Mouse (Mus musculus): ENCODE results near the gene Atad3a. TPM values are rescaled to one million over a fixed set of nuclear protein-coding genes. Genes with fewer than 3 reads are reported as not detected.

The Atad3a gene
- polyA plus RNA-seq, 1 experiment: 59.9 TPM

DNA sequence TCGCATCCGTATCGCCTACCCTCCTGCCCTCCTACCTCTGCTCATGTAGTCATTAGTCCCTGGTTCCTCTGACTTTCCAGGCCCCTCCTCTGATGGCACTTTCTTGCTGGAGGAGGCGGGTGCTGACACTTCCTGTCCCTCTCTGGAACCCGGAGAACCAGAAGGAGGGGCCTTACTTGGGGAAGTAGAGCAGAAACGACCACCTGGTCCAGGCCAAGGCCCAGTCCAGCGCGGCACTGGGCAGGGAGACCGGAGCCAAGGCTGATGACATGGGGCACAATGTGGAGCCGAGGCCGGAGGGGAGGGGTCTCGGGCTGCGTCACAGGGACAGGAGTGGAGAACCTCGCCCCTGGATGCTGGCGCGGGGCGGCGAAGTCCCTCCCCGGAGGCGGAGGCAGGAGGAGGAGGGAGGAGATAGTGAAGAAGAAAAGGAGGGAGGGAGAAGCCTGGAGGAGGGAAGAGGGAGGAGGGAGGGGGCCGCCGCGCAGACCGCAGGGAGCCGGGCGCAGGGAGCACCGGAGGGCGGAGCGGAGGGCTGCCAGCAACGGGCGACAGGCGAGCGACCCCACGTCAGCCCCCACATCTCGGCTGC, 26.4 kb downstream of the Atad3a start, which contains the start of gene Tmem240:
Gene Tmem240 (plus strand): TSS at position 451 of the 592 bp plus-strand sequence.
- Histone ChIP-seq H3K27me3 (ENCODE audit: control insufficient read depth, insufficient read depth, low read length) (no peaks in the 10 kb centered on the region), H3K4me1 (ENCODE audit: control insufficient read depth, insufficient read depth, insufficient read length) (peaks cover 4% of the 10 kb centered on the region; the same call in 1 of the 2 replicates), H3K36me3 (ENCODE audit: control insufficient read depth, insufficient read depth, low read length) (peaks cover under 1% of the 10 kb centered on the region; the same call in 1 of the 2 replicates), H3K4me3 (ENCODE audit: extremely low read depth, insufficient read depth, insufficient read length) (peak within 1 kb of the TSS; percentile 65), H3K27ac (ENCODE audit: insufficient read depth, low read length) (peak within 1 kb of the TSS; percentile 72)
- 1% methylated on average over 33 of the region's 35 CpGs for WGBS
- DNase-seq (ENCODE audit: low read depth in 1 of 2, low spot score in 2 of 2): peak; percentile 26 to 61
- no peak; the same call in 1 of the 2 replicates for TF ChIP-seq POLR2A (IDR thresholded peaks at IDR 0.05; ENCODE audit: low read depth, low read length)
- TF ChIP-seq CTCF (IDR thresholded peaks at IDR 0.05; ENCODE audit: extremely low read depth, insufficient read depth, insufficient read length, insufficient replicate concordance): no peak

DNA sequence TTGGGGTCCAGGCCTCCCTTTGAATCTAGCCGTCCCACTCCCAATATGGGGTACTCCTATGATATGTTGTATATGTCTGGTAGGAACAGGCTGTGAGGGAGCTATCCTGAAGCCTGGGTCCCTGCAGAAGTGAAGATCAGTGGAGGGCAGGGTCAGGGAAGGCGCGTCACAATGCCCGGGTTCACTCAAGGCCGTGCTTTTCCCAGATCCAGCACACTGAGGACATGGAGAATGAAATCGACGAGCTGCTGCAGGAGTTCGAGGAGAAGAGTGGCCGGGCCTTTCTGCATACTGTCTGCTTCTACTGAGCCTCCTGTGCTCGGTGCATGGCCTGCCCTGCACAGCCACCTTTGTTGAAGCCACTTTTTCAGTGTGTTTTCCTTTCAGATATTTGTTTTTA, 27.6 kb downstream of the Atad3a start:
- no peaks in the 10 kb centered on the region for H3K36me3 ChIP-seq (ENCODE audit: control insufficient read depth, insufficient read depth, low read length)
- H3K27ac ChIP-seq (ENCODE audit: insufficient read depth, low read length): no peak overlapping the region
- DNase-seq (ENCODE audit: low read depth in 1 of 2, low spot score in 2 of 2): no peak
- no peak for TF ChIP-seq CTCF (IDR thresholded peaks at IDR 0.05; ENCODE audit: extremely low read depth, insufficient read depth, insufficient read length, insufficient replicate concordance)
- TF ChIP-seq POLR2A (IDR thresholded peaks at IDR 0.05; ENCODE audit: low read depth, low read length): no peak
- 91% methylated on average over 10 of the region's 10 CpGs for WGBS
- peaks cover 4% of the 10 kb centered on the region; the same call in 1 of the 2 replicates for H3K4me1 ChIP-seq (ENCODE audit: control insufficient read depth, insufficient read depth, insufficient read length)
- H3K27me3 ChIP-seq (ENCODE audit: control insufficient read depth, insufficient read depth, low read length): no peaks in the 10 kb centered on the region
- no peak overlapping the region for H3K4me3 ChIP-seq (ENCODE audit: extremely low read depth, insufficient read depth, insufficient read length)

DNA sequence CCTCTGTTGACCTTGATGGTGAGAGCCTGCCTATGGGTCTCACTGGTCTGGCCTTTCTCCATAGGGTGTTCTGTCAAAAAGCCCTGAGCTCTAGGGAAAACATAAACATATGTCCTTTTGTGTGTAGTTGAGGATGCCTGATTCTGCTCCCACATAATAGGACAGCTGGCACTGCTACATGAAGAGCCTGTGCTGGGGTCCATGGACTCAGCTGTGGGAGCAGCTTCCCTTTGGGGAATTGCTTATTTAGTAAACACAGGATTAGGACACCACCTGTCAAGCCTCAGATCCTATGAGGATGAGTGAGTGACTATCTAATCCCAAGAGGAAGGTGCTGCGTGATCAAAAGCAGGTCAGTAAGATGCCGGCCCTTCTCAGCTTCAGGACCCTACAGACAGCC, 32.9 kb downstream of the Atad3a start:
- Histone ChIP-seq H3K36me3 (ENCODE audit: control insufficient read depth, insufficient read depth, low read length) (no peaks in the 10 kb centered on the region), H3K27ac (ENCODE audit: insufficient read depth, low read length) (no peak overlapping the region), H3K27me3 (ENCODE audit: control insufficient read depth, insufficient read depth, low read length) (no peaks in the 10 kb centered on the region), H3K4me3 (ENCODE audit: extremely low read depth, insufficient read depth, insufficient read length) (no peak overlapping the region), H3K4me1 (ENCODE audit: control insufficient read depth, insufficient read depth, insufficient read length) (no peaks in the 10 kb centered on the region)
- no peak for TF ChIP-seq POLR2A (IDR thresholded peaks at IDR 0.05; ENCODE audit: low read depth, low read length)
- no peak for DNase-seq (ENCODE audit: low read depth in 1 of 2, low spot score in 2 of 2)
- WGBS: 90% methylated on average over 2 of the region's 2 CpGs

DNA sequence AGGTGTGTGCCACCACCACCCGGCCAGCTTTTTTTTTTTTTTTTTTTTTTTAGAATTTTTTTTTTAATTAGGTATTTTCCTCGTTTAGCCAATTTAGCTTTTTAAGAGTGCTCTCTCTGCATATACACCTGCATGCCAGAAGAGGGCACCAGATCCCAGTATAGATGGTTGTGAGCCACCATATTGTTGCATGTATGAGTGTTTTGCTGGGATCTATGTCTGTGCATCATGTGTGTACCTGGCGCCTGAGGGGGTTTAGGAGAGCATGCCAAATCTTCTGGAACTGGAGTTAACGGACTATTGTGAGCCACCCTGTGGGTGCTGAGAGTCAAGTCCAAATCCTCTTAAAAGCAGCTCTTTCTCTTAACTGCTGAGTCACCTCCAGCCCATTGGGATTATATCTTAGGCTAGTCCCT, 39.2 kb downstream of the Atad3a start:
- TF ChIP-seq CTCF (IDR thresholded peaks at IDR 0.05; ENCODE audit: extremely low read depth, insufficient read depth, insufficient read length, insufficient replicate concordance) (peak; percentile 30; the same call in 1 of the 2 replicates), POLR2A (IDR thresholded peaks at IDR 0.05; ENCODE audit: low read depth, low read length) (no peak)
- no peaks in the 10 kb centered on the region for H3K27me3 ChIP-seq (ENCODE audit: control insufficient read depth, insufficient read depth, low read length)
- no peak overlapping the region for H3K4me3 ChIP-seq (ENCODE audit: extremely low read depth, insufficient read depth, insufficient read length)
- peak in 1 of 2 experiments; percentile 12 for DNase-seq (ENCODE audit: low read depth in 1 of 2, low spot score in 2 of 2)
- no peak overlapping the region for H3K27ac ChIP-seq (ENCODE audit: insufficient read depth, low read length)
- peaks cover 7% of the 10 kb centered on the region for H3K36me3 ChIP-seq (ENCODE audit: control insufficient read depth, insufficient read depth, low read length)
- H3K4me1 ChIP-seq (ENCODE audit: control insufficient read depth, insufficient read depth, insufficient read length): no peaks in the 10 kb centered on the region
- WGBS: 48% methylated on average over 4 of the region's 4 CpGs

DNA sequence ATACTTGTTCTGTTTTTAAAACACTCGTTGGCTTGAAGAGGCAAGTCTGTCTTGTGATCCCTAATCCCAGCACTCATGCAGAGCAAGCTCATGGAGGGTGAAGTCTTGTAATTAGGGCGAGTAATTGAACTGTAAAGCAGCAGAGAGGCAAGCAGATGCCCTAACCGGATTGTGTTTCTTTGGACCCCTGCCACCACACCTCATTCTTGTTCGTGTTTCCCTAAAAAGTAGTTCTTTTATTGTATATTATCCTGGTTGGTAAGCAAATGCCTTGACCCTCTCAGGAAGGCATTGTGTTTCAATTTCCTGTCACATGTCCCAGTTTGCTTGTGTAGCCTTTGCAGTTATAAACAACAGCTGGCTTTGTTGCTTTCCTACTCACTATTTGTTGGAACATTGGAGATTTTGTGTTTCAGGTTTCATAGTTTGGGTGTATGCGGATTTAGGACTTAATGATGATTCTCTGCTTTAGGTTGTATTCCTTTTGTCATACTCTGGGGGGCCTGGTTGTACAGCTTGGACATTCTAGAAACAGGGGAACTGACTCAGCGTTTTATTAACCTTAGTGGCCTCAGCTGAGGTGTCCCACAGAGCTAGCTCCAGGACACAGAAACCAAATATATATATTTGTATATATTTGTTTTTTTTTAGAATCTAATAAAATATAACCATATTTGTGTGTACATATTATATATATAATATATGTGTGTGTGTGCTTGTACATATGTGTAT, 50.2 kb downstream of the Atad3a start:
- no peak for DNase-seq (ENCODE audit: low read depth in 1 of 2, low spot score in 2 of 2)
- Histone ChIP-seq H3K36me3 (ENCODE audit: control insufficient read depth, insufficient read depth, low read length) (peaks cover 5% of the 10 kb centered on the region), H3K27ac (ENCODE audit: insufficient read depth, low read length) (no peak overlapping the region), H3K4me3 (ENCODE audit: extremely low read depth, insufficient read depth, insufficient read length) (no peak overlapping the region), H3K27me3 (ENCODE audit: control insufficient read depth, insufficient read depth, low read length) (no peaks in the 10 kb centered on the region), H3K4me1 (ENCODE audit: control insufficient read depth, insufficient read depth, insufficient read length) (peaks cover 4% of the 10 kb centered on the region)
- no peak for TF ChIP-seq POLR2A (IDR thresholded peaks at IDR 0.05; ENCODE audit: low read depth, low read length)
- TF ChIP-seq CTCF (IDR thresholded peaks at IDR 0.05; ENCODE audit: extremely low read depth, insufficient read depth, insufficient read length, insufficient replicate concordance): no peak
- 41% methylated on average over 6 of the region's 6 CpGs for WGBS

DNA sequence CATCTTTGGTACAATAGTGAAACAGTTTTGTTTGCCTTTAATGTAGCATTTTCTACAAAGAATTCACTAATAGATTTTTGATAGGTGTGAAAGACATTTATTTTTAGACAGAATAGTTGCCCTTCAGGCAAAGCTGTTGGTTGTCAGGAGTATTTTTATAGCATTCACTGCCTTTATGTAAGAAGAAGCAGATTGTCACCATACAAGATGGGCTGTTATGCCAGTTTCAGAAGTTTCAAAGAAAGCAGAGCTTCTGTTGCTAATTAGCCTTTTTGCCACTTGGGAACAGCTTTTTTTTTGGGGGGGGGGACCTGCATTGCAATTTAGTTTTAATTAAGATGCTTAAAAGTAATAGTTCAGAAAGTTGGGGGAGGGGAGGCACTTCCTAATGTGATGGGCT, 51.9 kb downstream of the Atad3a start:
- Histone ChIP-seq H3K4me3 (ENCODE audit: extremely low read depth, insufficient read depth, insufficient read length) (no peak overlapping the region), H3K36me3 (ENCODE audit: control insufficient read depth, insufficient read depth, low read length) (no peaks in the 10 kb centered on the region), H3K27ac (ENCODE audit: insufficient read depth, low read length) (no peak overlapping the region), H3K27me3 (ENCODE audit: control insufficient read depth, insufficient read depth, low read length) (no peaks in the 10 kb centered on the region), H3K4me1 (ENCODE audit: control insufficient read depth, insufficient read depth, insufficient read length) (peaks cover 4% of the 10 kb centered on the region)
- no peak for TF ChIP-seq POLR2A (IDR thresholded peaks at IDR 0.05; ENCODE audit: low read depth, low read length)
- TF ChIP-seq CTCF (IDR thresholded peaks at IDR 0.05; ENCODE audit: extremely low read depth, insufficient read depth, insufficient read length, insufficient replicate concordance): no peak
- no peak for DNase-seq (ENCODE audit: low read depth in 1 of 2, low spot score in 2 of 2)

DNA sequence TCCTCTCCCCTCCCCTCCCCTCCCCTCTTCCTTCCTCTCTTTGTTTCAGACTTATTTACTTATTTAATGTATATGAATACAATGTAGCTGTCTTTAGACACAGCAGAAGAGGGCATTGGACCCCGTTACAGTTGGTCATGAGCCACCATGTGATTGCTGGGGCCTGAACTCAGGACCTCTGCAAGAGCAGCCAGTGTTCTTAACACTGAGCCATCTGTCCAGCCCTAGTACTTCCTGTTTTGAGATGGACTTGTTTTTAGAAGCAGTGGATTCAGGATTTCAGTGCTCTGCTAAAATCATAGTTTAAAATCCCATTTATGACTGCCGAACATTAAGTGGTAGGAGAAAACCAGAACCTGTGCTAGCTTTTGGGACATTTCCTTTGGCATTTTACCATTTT, 52.3 kb downstream of the Atad3a start:
- DNase-seq (ENCODE audit: low read depth in 1 of 2, low spot score in 2 of 2): no peak
- no peaks in the 10 kb centered on the region for H3K36me3 ChIP-seq (ENCODE audit: control insufficient read depth, insufficient read depth, low read length)
- H3K4me3 ChIP-seq (ENCODE audit: extremely low read depth, insufficient read depth, insufficient read length): no peak overlapping the region
- H3K4me1 ChIP-seq (ENCODE audit: control insufficient read depth, insufficient read depth, insufficient read length): peaks cover 4% of the 10 kb centered on the region
- no peaks in the 10 kb centered on the region for H3K27me3 ChIP-seq (ENCODE audit: control insufficient read depth, insufficient read depth, low read length)
- no peak for TF ChIP-seq POLR2A (IDR thresholded peaks at IDR 0.05; ENCODE audit: low read depth, low read length)
- no peak for TF ChIP-seq CTCF (IDR thresholded peaks at IDR 0.05; ENCODE audit: extremely low read depth, insufficient read depth, insufficient read length, insufficient replicate concordance)
- no peak overlapping the region for H3K27ac ChIP-seq (ENCODE audit: insufficient read depth, low read length)
- 70% methylated on average over 2 of the region's 2 CpGs for WGBS

Data from spleen, adult 2 months (tissue).